Mouse (Mus musculus) layer of hippocampus, adult 9-10 months (tissue): Measurements from ENCODE around the gene Olfr1.

Source experiments
- DNase-seq: peaks from one replicate; pipeline ENCODE4 v3.0.0; 2022; ENCODE audit warnings: low spot score

The Olfr1 gene

DNA sequence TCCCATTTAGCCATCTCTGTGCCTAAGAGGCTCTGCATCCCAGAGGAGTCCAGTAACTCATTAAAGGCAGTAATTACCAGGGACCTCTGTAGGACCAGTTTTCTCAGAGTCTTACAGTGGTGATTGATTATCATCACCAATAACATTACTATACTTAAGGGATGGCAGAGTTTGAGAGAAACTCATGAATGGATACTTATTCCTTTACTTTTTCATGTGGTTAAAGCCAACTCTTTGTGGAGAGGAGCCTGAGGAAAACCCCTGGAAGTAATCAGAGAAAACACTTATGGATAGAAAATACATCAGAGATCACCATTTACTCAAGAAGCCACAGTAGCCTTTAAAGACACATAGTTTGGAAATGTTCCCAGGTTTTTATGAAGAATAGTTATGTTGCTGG lies at the start of gene Olfr1:
Gene Olfr1, minus strand, starts transcription at position 101 of the 400 bp plus-strand sequence.
- DNase-seq: no peak

- DNase-seq: no peak
Measured at GRCm38 (mm10) chr11:73428377-73428776, 29.0 kb upstream of the Olfr1 start, which contains the start of gene Olfr378. Gene Olfr378 (minus strand): TSS chr11:73428477.

- no peak for DNase-seq
Measured at GRCm38 (mm10) chr11:73395374-73395773, 4.0 kb downstream of the Olfr1 start.

DNA sequence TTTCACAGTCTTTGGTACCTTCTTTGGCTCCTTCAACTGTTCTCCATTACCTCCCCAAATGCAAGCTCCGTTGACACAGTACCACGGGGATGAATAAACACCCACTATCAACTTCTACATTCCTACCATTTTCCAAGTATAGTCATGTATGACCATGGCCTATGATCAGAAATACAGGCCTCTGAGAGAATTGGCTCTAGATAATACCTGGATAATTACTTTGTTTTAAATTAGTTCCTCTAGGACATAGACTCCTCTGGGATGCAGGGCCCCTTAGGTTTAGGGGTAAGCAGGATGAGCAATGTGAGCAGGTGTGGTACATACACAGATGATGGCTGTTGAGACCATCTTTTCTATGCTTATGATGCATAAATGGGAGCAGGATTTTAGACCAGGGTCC lies 28.5 kb downstream of the Olfr1 start, which contains the start of gene Olfr376:
Gene Olfr376, plus strand, starts transcription at position 301 of the 400 bp plus-strand sequence.
- DNase-seq: no peak

- no peak for DNase-seq
Measured at GRCm38 (mm10) chr11:73350483-73350882, 48.9 kb downstream of the Olfr1 start, which contains the start of gene Olfr20. Gene Olfr20 (plus strand): TSS chr11:73350783.
